Mouse (Mus musculus) heart, adult 2 months (tissue): Measurements from ENCODE around the gene Gpr161. TPM values are rescaled to one million over a fixed set of nuclear protein-coding genes. Genes with fewer than 3 reads are reported as not detected.

Experiments used
- DNase-seq, 2 experiments: peaks; one replicate each; pipeline ENCODE4 v3.0.0; 2021
- H3K27ac ChIP-seq: fragments of 200-600 bp; 2 replicates; pipeline ENCODE4 v1.8.1; 2022
- H3K27me3 ChIP-seq: fragments of 200-500 bp; 2 replicates; pipeline ENCODE4 v1.6.1; 2012; ENCODE audit warnings: mild to moderate bottlenecking, low read length, inconsistent platforms, mixed read lengths; ENCODE audit not compliant: control insufficient read depth, insufficient read depth
- H3K36me3 ChIP-seq: fragments of 200-500 bp; 2 replicates; pipeline ENCODE4 v1.6.1; 2012; ENCODE audit warnings: low read length, inconsistent platforms; ENCODE audit not compliant: control insufficient read depth, insufficient read depth
- H3K4me1 ChIP-seq: fragments of 200-500 bp; 2 replicates; pipeline ENCODE4 v1.6.1; 2011; ENCODE audit warnings: low read length; ENCODE audit not compliant: control insufficient read depth, insufficient read depth
- H3K4me3 ChIP-seq: fragments of 200-600 bp; 2 replicates; pipeline ENCODE4 v1.8.1; 2022
- H3K79me2 ChIP-seq: fragments of 200-500 bp; replicated peaks from 2 replicates; pipeline ENCODE4 v1.6.1; 2012; ENCODE audit warnings: mild to moderate bottlenecking, inconsistent platforms, low read length, moderate library complexity, mixed read lengths; ENCODE audit not compliant: control insufficient read depth, insufficient read depth
- H3K9ac ChIP-seq: fragments of 200-500 bp; 2 replicates; pipeline ENCODE4 v1.6.1; 2012; ENCODE audit warnings: low read depth, mild to moderate bottlenecking, control low read depth, inconsistent platforms, low read length, mixed read lengths
- CTCF ChIP-seq: fragments of 200-600 bp; IDR thresholded peaks from 2 replicates; pipeline ENCODE4 v1.8.1; 2022; ENCODE audit warnings: antibody characterized with exemption, mild to moderate bottlenecking, moderate library complexity
- EP300 ChIP-seq: fragments of 200-500 bp; IDR thresholded peaks from 2 replicates; pipeline ENCODE4 v1.6.1; 2011; ENCODE audit warnings: low read depth, low read length, control low read depth; ENCODE audit not compliant: insufficient read depth
- POLR2A ChIP-seq: fragments of 200-500 bp; IDR thresholded peaks from 2 replicates; pipeline ENCODE4 v1.6.1; 2011; ENCODE audit warnings: mild to moderate bottlenecking, low read depth, low read length, control low read depth; ENCODE audit not compliant: insufficient read depth
- WGBS: fragments of 180-500 bp; shearing (Covaris S2); methylation state at CpG from one replicate; pipeline ENCODE4 v1.1.7; 2018; 5-methylcytosine and 5-hydroxymethylcytosine counted together
- intact Hi-C: fragments of 180-260 bp; cut with DNase I; formaldehyde crosslinking; loops from one replicate; pipeline ENCODE4 v1.15.1; 2025
- polyA plus RNA-seq: library from polyadenylated mRNA; depleted of rRNA; stranded (reverse); fragments of >200 nt; gene quantifications from 2 replicates; pipeline ENCODE4 v1.2.3, GENCODE M21; 2012
- total RNA-seq, 2 experiments: library from RNA; stranded (reverse); gene quantifications; 2 replicates each; pipeline ENCODE4 v1.2.3; 2021

Gpr161 gene
- total and polyA plus RNA-seq, 3 experiments = 1.4 to 2.2 (median 1.5) TPM

DNA sequence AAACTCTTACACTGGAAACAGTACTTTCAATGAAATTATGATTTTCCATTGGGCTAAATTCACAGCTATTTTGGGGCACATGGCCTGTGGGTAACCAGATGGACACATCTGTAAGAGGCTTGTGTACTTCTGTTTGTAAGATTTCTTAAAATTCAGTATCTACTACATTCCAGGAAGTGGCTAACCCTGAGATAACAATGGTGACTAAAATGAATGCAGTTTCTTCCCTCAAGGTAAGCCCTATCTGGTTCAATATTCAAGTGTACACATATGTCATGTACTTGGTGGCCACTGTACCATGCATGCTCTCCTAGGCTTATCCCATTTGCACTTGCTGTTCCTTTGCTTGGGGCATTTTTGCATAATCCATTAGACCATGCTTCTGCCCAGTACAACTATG lies 35.3 kb downstream of the Gpr161 start:
- Histone ChIP-seq H3K36me3 (no peaks in the 10 kb centered on the region), H3K27ac (no peak overlapping the region), H3K4me3 (no peak overlapping the region), H3K27me3 (no peaks in the 10 kb centered on the region), H3K9ac (no peak overlapping the region), H3K79me2 (no peaks in the 10 kb centered on the region), H3K4me1 (no peaks in the 10 kb centered on the region)
- intact Hi-C loops = no loop called here
- no peak for DNase-seq
- TF ChIP-seq EP300 (no peak), CTCF (no peak), POLR2A (no peak)

DNA sequence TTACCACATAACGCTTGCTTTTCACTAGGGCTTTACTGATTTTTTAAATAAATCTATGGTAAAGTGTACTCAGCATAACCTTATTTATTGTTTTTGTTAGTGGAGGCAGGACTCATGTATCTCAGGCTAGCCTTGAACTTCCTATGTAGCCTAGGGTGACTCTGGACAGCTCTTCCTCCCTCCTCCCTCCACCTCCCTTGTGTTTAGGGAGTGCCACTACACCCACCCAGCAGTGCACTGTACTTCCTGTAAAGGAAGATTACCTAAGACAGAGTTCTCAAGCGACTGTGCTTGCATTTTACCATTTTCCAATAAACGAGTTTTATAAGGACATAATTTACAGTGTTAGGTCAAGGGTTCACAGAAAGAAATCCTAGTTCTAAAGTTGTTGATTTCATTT lies 37.2 kb downstream of the Gpr161 start:
- H3K36me3 ChIP-seq = no peaks in the 10 kb centered on the region
- H3K9ac ChIP-seq = no peak overlapping the region
- no peaks in the 10 kb centered on the region for H3K4me1 ChIP-seq
- 72% methylated on average over 3 of the region's 3 CpGs for WGBS
- H3K79me2 ChIP-seq = no peaks in the 10 kb centered on the region
- H3K27me3 ChIP-seq = no peaks in the 10 kb centered on the region
- no peak for DNase-seq
- no peak for TF ChIP-seq EP300
- no peak for TF ChIP-seq CTCF
- TF ChIP-seq POLR2A = no peak
- no peak overlapping the region for H3K4me3 ChIP-seq
- intact Hi-C loops = no loop called here
- no peak overlapping the region for H3K27ac ChIP-seq

DNA sequence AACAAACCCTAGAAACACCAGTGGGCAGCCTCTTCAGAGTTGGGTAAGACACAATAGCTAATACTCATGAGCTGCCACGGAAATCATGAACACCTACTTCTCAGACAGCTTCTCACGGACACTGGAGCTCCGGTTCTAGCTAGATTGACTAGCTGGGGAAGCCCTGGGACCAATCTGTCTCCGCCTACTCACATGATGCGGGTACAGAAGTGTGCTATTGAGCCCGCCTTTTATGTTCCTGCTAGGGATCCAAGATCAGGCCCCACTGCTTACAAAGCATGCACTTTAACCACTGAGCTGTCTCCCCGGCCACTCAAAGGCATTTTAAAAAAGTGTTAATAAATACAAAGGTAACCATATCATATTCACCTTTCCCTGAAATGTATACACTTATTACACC lies 46.5 kb downstream of the Gpr161 start:
- DNase-seq = no peak
- Histone ChIP-seq H3K36me3 (peaks cover 3% of the 10 kb centered on the region; the same call in 1 of the 2 replicates), H3K9ac (no peak overlapping the region), H3K79me2 (no peaks in the 10 kb centered on the region), H3K4me3 (no peak overlapping the region), H3K27me3 (no peaks in the 10 kb centered on the region), H3K27ac (no peak overlapping the region), H3K4me1 (no peaks in the 10 kb centered on the region)
- intact Hi-C loops = no loop called here
- WGBS = 75% methylated on average over 7 of the region's 7 CpGs
- TF ChIP-seq CTCF (no peak), EP300 (no peak), POLR2A (no peak)

DNA sequence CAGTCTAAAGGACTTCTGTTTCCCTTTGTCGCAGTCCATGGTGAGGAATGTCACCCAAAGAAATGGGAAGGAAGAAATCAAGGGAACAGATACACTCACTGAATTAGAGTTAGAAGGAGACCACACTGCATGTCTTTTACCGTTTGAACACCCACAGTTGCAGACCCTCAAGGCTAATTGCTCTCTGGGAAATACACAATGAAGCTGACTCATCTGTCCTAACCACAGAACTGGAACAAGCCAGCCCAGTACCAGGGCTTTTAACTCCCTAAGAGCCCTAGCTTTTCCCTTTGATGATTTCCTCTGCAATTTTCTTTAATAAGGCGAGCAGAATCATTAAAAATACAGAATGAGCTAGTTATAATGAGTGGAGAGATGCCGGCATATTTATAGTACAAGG lies 48.9 kb downstream of the Gpr161 start:
- Histone ChIP-seq H3K79me2 (no peaks in the 10 kb centered on the region), H3K27ac (no peak overlapping the region), H3K27me3 (no peaks in the 10 kb centered on the region), H3K9ac (no peak overlapping the region), H3K4me1 (no peaks in the 10 kb centered on the region), H3K4me3 (no peak overlapping the region), H3K36me3 (peaks cover 3% of the 10 kb centered on the region; the same call in 1 of the 2 replicates)
- intact Hi-C loops = no loop called here
- DNase-seq = no peak
- WGBS = 74% methylated on average over 4 of the region's 4 CpGs
- no peak for TF ChIP-seq CTCF
- TF ChIP-seq EP300 = no peak
- TF ChIP-seq POLR2A = no peak

DNA sequence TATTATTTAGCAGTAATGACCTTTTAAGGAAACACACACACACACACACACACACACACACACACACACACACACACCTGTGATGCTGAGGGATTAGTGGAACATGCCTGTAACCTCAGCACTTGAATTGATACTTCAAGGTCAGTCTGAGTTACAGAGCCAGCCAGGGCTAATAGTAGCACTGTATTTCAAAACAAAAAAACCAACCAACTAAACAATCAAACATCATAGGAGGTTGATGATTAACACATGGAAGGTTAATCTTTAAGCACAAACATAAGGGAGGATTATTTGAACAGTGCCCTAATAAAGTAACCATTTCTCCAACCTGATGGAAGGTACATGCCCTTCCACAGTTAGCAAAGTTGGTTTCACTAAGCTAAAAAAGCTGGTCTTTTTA lies 53.0 kb downstream of the Gpr161 start:
- Histone ChIP-seq H3K4me3 (no peak overlapping the region), H3K27ac (no peak overlapping the region), H3K9ac (no peak overlapping the region), H3K27me3 (no peaks in the 10 kb centered on the region), H3K36me3 (peaks cover 3% of the 10 kb centered on the region; the same call in 1 of the 2 replicates), H3K4me1 (no peaks in the 10 kb centered on the region), H3K79me2 (no peaks in the 10 kb centered on the region)
- TF ChIP-seq CTCF = no peak
- no peak for TF ChIP-seq POLR2A
- no peak for TF ChIP-seq EP300
- DNase-seq = no peak
- intact Hi-C loops = no loop called here

DNA sequence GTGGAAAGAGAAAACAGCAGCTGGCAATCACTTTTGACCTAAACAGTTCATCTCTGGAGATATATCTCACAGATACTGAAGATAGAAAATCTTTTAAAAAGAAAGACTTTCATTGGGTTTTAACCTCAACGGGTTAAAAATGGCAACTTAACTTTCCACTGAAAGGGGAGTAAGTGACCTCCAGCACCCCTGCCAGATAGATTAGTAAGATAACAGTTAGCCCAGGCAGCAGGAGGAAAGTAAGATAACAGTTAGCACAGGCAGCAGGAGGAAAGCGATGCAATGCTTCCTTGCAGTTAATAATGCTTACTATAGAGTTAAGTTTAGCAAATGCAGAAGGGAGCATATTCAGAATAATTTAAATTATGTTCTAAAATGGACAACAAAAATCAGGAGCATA lies 60.8 kb downstream of the Gpr161 start:
- Histone ChIP-seq H3K36me3 (no peaks in the 10 kb centered on the region), H3K9ac (no peak overlapping the region), H3K4me1 (no peaks in the 10 kb centered on the region), H3K27me3 (no peaks in the 10 kb centered on the region), H3K79me2 (no peaks in the 10 kb centered on the region), H3K27ac (no peak overlapping the region), H3K4me3 (no peak overlapping the region)
- no peak for DNase-seq
- WGBS = 28% methylated on average over 2 of the region's 2 CpGs
- intact Hi-C loops = no loop called here
- no peak for TF ChIP-seq CTCF
- no peak for TF ChIP-seq POLR2A
- TF ChIP-seq EP300 = no peak

DNA sequence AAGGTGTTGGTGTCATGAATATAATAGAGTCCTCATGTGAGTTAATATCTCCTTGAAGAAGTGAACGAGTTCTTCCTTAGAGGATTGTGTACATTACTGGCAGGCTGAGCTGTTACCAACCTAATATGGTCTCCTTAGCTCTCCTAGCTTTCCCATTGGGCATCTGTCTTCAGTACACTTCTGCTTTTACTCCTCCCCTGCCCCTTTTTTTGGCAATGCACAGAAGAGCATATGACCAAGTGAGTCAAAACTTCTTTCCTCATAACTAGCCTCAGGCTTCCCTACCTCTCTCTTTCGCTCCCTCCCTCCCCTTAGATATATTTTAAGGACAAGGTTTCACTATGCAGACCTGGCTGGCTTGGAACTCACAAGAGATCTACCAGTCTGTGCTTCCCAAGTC lies 67.7 kb downstream of the Gpr161 start:
- Histone ChIP-seq H3K79me2 (no peaks in the 10 kb centered on the region), H3K9ac (no peak overlapping the region), H3K27me3 (no peaks in the 10 kb centered on the region), H3K4me1 (0 out of 2 replicates have a peak, but pooled peaks cover 1% of the 10 kb centered on the region), H3K27ac (no peak overlapping the region), H3K4me3 (no peak overlapping the region), H3K36me3 (no peaks in the 10 kb centered on the region; the same call in 1 of the 2 replicates)
- 80% methylated on average over 2 of the region's 2 CpGs for WGBS
- DNase-seq = no peak
- intact Hi-C loops = no loop called here
- TF ChIP-seq POLR2A (no peak), CTCF (no peak), EP300 (no peak)
